Mouse (Mus musculus) heart, adult 2 months (tissue): ENCODE measurements at regions not wholly inside any gene's neighbourhood (a gene's known extent, or its start where the extent isn't known, plus 50 kb on each side); places are given as distances from the start of the nearest gene placed in this dataset.

ENCODE experiments used
- DNase-seq, 2 experiments: peaks; one replicate each; pipeline ENCODE4 v3.0.0; 2021
- H3K27ac ChIP-seq: fragments of 200-600 bp; 2 replicates; pipeline ENCODE4 v1.8.1; 2022
- H3K27me3 ChIP-seq: fragments of 200-500 bp; 2 replicates; pipeline ENCODE4 v1.6.1; 2012; ENCODE audit warnings: mild to moderate bottlenecking, low read length, inconsistent platforms, mixed read lengths; ENCODE audit not compliant: control insufficient read depth, insufficient read depth
- H3K36me3 ChIP-seq: fragments of 200-500 bp; 2 replicates; pipeline ENCODE4 v1.6.1; 2012; ENCODE audit warnings: low read length, inconsistent platforms; ENCODE audit not compliant: control insufficient read depth, insufficient read depth
- H3K4me1 ChIP-seq: fragments of 200-500 bp; 2 replicates; pipeline ENCODE4 v1.6.1; 2011; ENCODE audit warnings: low read length; ENCODE audit not compliant: control insufficient read depth, insufficient read depth
- H3K4me3 ChIP-seq: fragments of 200-600 bp; 2 replicates; pipeline ENCODE4 v1.8.1; 2022
- H3K79me2 ChIP-seq: fragments of 200-500 bp; replicated peaks from 2 replicates; pipeline ENCODE4 v1.6.1; 2012; ENCODE audit warnings: mild to moderate bottlenecking, inconsistent platforms, low read length, moderate library complexity, mixed read lengths; ENCODE audit not compliant: control insufficient read depth, insufficient read depth
- H3K9ac ChIP-seq: fragments of 200-500 bp; 2 replicates; pipeline ENCODE4 v1.6.1; 2012; ENCODE audit warnings: low read depth, mild to moderate bottlenecking, control low read depth, inconsistent platforms, low read length, mixed read lengths
- CTCF ChIP-seq: fragments of 200-600 bp; IDR thresholded peaks from 2 replicates; pipeline ENCODE4 v1.8.1; 2022; ENCODE audit warnings: antibody characterized with exemption, mild to moderate bottlenecking, moderate library complexity
- EP300 ChIP-seq: fragments of 200-500 bp; IDR thresholded peaks from 2 replicates; pipeline ENCODE4 v1.6.1; 2011; ENCODE audit warnings: low read depth, low read length, control low read depth; ENCODE audit not compliant: insufficient read depth
- POLR2A ChIP-seq: fragments of 200-500 bp; IDR thresholded peaks from 2 replicates; pipeline ENCODE4 v1.6.1; 2011; ENCODE audit warnings: mild to moderate bottlenecking, low read depth, low read length, control low read depth; ENCODE audit not compliant: insufficient read depth
- WGBS: fragments of 180-500 bp; shearing (Covaris S2); methylation state at CpG from one replicate; pipeline ENCODE4 v1.1.7; 2018; 5-methylcytosine and 5-hydroxymethylcytosine counted together
- intact Hi-C: fragments of 180-260 bp; cut with DNase I; formaldehyde crosslinking; loops from one replicate; pipeline ENCODE4 v1.15.1; 2025

- 58% methylated on average over 2 of the region's 2 CpGs for WGBS
These were observed 505.3 kb downstream of the Fat4 start for GRCm38 (mm10) chr3:39392053-39392452.

GRCm38 (mm10) chr3:39396672-39397071, 509.9 kb downstream of the Fat4 start:
- intact Hi-C loops = no loop called here
- Histone ChIP-seq H3K4me3 (no peak overlapping the region), H3K79me2 (no peaks in the 10 kb centered on the region), H3K9ac (no peak overlapping the region), H3K27me3 (no peaks in the 10 kb centered on the region), H3K27ac (no peak overlapping the region), H3K4me1 (no peaks in the 10 kb centered on the region), H3K36me3 (no peaks in the 10 kb centered on the region)
- no peak for DNase-seq
- TF ChIP-seq CTCF (no peak), EP300 (no peak), POLR2A (no peak)

More at GRCm38 (mm10) chr3:39392053-39392452, 505.3 kb downstream of the Fat4 start:
- Histone ChIP-seq H3K36me3 (no peaks in the 10 kb centered on the region), H3K9ac (no peak overlapping the region), H3K27ac (no peak overlapping the region), H3K4me3 (no peak overlapping the region), H3K27me3 (no peaks in the 10 kb centered on the region), H3K79me2 (no peaks in the 10 kb centered on the region), H3K4me1 (no peaks in the 10 kb centered on the region)
- no peak for TF ChIP-seq POLR2A
- TF ChIP-seq CTCF = peak; percentile 65
- no peak for DNase-seq
- intact Hi-C loops = loop anchor here (2.0 kb wide), 1 partner anchor 423 kb away; no protein-coding TSS in a partner anchor

- Histone ChIP-seq H3K4me3 (no peak overlapping the region), H3K27ac (no peak overlapping the region), H3K36me3 (no peaks in the 10 kb centered on the region), H3K27me3 (no peaks in the 10 kb centered on the region), H3K79me2 (no peaks in the 10 kb centered on the region), H3K9ac (no peak overlapping the region), H3K4me1 (no peaks in the 10 kb centered on the region)
- intact Hi-C loops = no loop called here
- WGBS = 68% methylated on average over 3 of the region's 3 CpGs
- DNase-seq = no peak
- TF ChIP-seq EP300 = no peak
- no peak for TF ChIP-seq POLR2A
These were observed 510.5 kb downstream of the Fat4 start for GRCm38 (mm10) chr3:39397255-39397654.

- no peak overlapping the region for H3K4me3 ChIP-seq
- H3K79me2 ChIP-seq = no peaks in the 10 kb centered on the region
- WGBS = 93% methylated on average over 2 of the region's 2 CpGs
- TF ChIP-seq CTCF = no peak
- TF ChIP-seq POLR2A = no peak
- no peak for TF ChIP-seq EP300
- no peaks in the 10 kb centered on the region for H3K4me1 ChIP-seq
- H3K27ac ChIP-seq = no peak overlapping the region
- no peak for DNase-seq
- intact Hi-C loops = no loop called here
- H3K36me3 ChIP-seq = no peaks in the 10 kb centered on the region
- H3K9ac ChIP-seq = no peak overlapping the region
- H3K27me3 ChIP-seq = no peaks in the 10 kb centered on the region
These were observed 510.9 kb downstream of the Fat4 start for GRCm38 (mm10) chr3:39397677-39398076.

GRCm38 (mm10) chr3:39424778-39425642, 538.3 kb downstream of the Fat4 start:
- no peaks in the 10 kb centered on the region for H3K79me2 ChIP-seq
- H3K4me1 ChIP-seq = no peaks in the 10 kb centered on the region
- no peaks in the 10 kb centered on the region for H3K27me3 ChIP-seq
- no peak for DNase-seq
- intact Hi-C loops = no loop called here
- no peak overlapping the region for H3K27ac ChIP-seq
- no peak overlapping the region for H3K9ac ChIP-seq
- no peak for TF ChIP-seq CTCF
- TF ChIP-seq POLR2A = no peak
- TF ChIP-seq EP300 = no peak
- no peaks in the 10 kb centered on the region for H3K36me3 ChIP-seq
- WGBS = 82% methylated on average over 5 of the region's 5 CpGs
- no peak overlapping the region for H3K4me3 ChIP-seq

GRCm38 (mm10) chr3:39425643-39426016, 538.9 kb downstream of the Fat4 start:
- Histone ChIP-seq H3K36me3 (no peaks in the 10 kb centered on the region), H3K27me3 (no peaks in the 10 kb centered on the region), H3K4me3 (no peak overlapping the region)

More at GRCm38 (mm10) chr3:39425643-39426016, 538.9 kb downstream of the Fat4 start:
- intact Hi-C loops = no loop called here
- 70% methylated on average over 2 of the region's 2 CpGs for WGBS
- DNase-seq = no peak
- TF ChIP-seq CTCF = no peak
- TF ChIP-seq POLR2A = no peak
- no peak for TF ChIP-seq EP300
- no peaks in the 10 kb centered on the region for H3K79me2 ChIP-seq
- no peak overlapping the region for H3K27ac ChIP-seq
- H3K4me1 ChIP-seq = no peaks in the 10 kb centered on the region
- no peak overlapping the region for H3K9ac ChIP-seq
